Mouse (Mus musculus): Measurements from ENCODE around the gene Zxdb. TPM values are rescaled to one million over a fixed set of nuclear protein-coding genes. Genes with fewer than 3 reads are reported as not detected.
"Not testable (repeated sequence)": the region's sequence is repeated elsewhere in the genome, so short reads cannot be mapped to it uniquely, and the experiment has no call there.

Gene Zxdb
- polyA plus RNA-seq (2016; fragmentation: Nextera tagmentation; extraction: Ambion mirVana), result 1.7 and 1.8 TPM in 2 replicates

DNA sequence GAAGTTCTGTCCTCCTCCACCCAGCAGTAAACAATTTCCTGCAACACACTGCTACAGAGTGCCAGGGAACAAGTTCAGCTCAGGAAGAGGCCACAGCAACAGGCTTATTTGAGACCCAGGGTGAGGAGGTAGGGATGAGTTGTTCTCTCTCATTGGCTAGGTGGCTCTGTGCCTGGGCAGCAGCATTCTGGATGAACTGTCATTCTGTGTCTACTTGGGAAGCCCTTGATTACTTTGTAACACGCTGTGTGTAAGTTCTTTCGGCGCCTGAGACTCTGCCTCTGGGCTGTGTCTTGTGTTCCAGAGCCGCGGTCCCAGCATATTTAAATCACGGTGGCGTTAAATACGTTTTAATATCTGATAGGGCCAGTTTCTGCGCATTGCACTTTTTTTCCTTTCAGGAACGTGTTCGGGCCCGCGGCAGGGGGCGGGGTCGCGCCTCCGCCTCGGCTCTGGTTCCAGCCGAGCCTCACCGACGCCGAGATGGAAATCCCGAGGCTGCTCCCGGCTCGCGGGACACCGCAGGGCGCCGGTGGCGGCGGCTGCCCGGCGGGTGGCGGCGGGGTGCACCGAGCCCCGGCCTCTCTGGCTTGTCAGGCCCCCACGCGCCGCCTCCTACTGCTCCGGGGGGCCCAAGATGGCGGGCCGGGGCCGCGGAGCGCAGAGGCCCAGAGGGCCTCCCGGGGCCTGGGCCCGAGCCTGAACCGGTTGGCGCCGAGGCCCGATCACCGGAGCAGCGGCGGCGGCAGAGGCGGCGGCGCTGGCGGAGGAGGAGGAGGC is at the start of gene Zxdb:
Gene Zxdb (plus strand): TSS at position 378 of the 780 bp plus-strand sequence.
- not testable (repeated sequence) for H3K9me3 ChIP-seq; H3K36me3 ChIP-seq; H3K4me2 ChIP-seq (replicated peaks); H3K27me3 ChIP-seq; H3K9ac ChIP-seq (replicated peaks); H3K4me1 ChIP-seq; H3K27ac ChIP-seq (replicated peaks)
- peak within 1 kb of the TSS; percentile 32; the same call in 1 of the 2 replicates for H3K4me3 ChIP-seq
- no CpG with 5 or more reads among the region's 60 CpGs for WGBS
- ATAC-seq (ENCODE audit: low FRiP score, low read depth), result peak; percentile 72

DNA sequence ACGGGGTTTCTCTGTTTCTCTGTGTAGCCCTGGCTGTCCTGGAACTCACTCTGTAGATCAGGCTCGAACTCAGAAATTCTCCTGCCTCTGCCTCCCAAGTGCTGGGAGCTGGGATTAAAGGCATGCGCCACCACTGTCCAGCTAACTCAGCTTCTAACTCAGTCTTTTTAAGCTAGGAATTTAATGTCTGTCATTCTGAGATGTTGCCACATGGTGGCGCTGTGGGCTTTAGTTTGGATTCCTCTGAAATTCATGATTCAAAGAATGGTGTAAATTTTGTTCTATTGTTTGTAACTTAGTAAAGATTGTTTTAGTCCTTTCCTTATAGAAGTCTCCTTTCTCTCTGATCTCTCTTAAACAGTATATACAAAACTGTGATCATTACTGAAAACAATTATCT is 49.4 kb upstream of the Zxdb start:
- Histone ChIP-seq H3K9ac (replicated peaks) (no peak overlapping the region), H3K27ac (replicated peaks) (no peak overlapping the region), H3K27me3 (no peaks in the 10 kb centered on the region), H3K4me1 (no peaks in the 10 kb centered on the region), H3K4me3 (no peak overlapping the region), H3K9me3 (no peaks in the 10 kb centered on the region), H3K36me3 (no peaks in the 10 kb centered on the region), H3K4me2 (replicated peaks) (no peak overlapping the region)
- no peak for ATAC-seq (ENCODE audit: low FRiP score, low read depth)
- WGBS, result 38% methylated on average over 4 of the region's 4 CpGs

DNA sequence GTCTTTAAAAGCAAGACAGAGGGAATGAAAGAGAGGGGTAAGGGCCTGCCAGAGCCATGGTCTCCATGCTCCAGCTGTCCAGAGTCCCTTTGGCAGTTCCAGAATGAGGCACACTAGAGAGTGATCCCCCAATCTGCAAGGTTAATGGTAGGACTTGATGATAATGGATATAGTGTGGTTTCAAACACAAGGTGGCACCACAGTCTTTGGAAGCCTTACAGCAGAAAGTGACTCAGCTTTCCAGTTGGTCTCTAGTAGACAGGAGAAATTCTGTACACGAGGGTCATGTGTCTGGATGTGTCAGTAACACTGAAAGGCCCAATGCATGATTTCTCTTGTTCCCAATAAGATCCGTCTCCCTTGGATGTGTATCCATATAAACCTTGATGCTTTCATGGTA is 42.8 kb upstream of the Zxdb start:
- not testable (repeated sequence) for ATAC-seq (ENCODE audit: low FRiP score, low read depth)

DNA sequence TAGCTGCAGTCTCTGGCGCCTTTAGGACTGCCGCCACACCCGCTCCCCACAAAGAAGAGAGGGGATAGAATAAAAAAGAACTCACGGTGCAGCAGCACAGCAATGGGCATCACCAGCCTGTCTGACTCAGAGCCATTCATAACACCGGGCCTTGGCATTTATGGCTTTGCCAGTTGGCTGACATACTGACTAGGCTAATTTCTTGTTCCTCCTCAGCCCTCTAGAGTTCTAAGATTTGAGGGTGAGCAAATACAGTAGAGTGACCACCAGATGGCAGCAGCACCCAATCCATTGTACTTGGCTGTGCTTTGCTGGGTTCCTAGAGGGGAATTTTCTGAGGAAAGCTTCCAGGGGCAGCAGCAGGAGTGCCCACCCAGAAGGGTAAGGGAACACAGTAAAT is 34.8 kb upstream of the Zxdb start:
- WGBS, result 89% methylated on average over 5 of the region's 5 CpGs
- peak; percentile 66 for ATAC-seq (ENCODE audit: low FRiP score, low read depth)
- not testable (repeated sequence) for H3K4me3 ChIP-seq; H3K9me3 ChIP-seq; H3K4me2 ChIP-seq (replicated peaks); H3K4me1 ChIP-seq; H3K9ac ChIP-seq (replicated peaks); H3K27me3 ChIP-seq; H3K27ac ChIP-seq (replicated peaks); H3K36me3 ChIP-seq

More for the DNA sequence above, 42.8 kb upstream of the Zxdb start:
- not testable (repeated sequence) for H3K27ac ChIP-seq (replicated peaks); H3K36me3 ChIP-seq; H3K4me3 ChIP-seq; H3K4me1 ChIP-seq; H3K27me3 ChIP-seq; H3K9me3 ChIP-seq; H3K4me2 ChIP-seq (replicated peaks); H3K9ac ChIP-seq (replicated peaks)
- no CpG with 5 or more reads among the region's 2 CpGs for WGBS

DNA sequence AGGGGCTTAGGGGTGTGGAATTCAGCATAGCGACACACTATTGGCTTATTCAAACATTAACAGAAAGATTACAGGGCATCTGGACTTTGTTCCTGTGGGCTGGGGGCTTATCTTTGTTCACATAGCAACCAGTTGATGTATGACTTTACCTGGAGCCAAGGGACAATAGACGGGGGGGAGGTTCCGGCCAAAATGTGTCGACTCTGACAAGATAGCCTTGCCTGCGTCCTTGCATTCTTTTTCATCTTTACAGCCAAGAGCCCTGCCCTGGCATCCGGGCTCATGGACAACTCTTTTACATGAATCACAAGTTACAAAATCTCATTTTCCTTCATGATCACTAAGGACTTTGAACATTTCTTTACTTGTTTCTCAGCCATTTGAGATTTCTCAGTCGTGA is 17.7 kb upstream of the Zxdb start:
- not testable (repeated sequence) for H3K4me3 ChIP-seq; H3K4me1 ChIP-seq; ATAC-seq (ENCODE audit: low FRiP score, low read depth); H3K9me3 ChIP-seq; H3K27ac ChIP-seq (replicated peaks); H3K27me3 ChIP-seq; H3K36me3 ChIP-seq; H3K4me2 ChIP-seq (replicated peaks); H3K9ac ChIP-seq (replicated peaks)
- WGBS, result 92% methylated on average over 7 of the region's 7 CpGs

DNA sequence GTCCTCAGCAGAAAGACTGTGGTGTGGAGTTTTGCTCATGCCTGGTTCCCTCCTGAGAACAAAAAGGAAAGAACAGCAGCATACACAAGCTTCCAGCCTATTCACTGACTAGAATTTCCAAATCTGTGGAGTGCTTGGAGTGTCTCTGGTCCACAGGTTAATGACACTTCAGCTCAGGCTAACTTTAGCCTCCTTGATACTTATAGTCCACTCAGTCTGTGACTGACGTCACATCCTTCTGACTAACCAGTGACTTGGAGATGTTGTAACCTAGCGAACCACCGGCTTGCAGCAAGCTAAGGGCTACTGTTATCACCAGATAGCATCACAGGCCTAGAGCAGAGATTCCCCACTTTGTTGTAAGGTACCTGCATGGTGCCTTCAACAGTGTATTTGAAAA is 14.6 kb upstream of the Zxdb start:
- H3K4me2 ChIP-seq (replicated peaks); H3K9ac ChIP-seq (replicated peaks); H3K4me3 ChIP-seq; H3K27me3 ChIP-seq; H3K36me3 ChIP-seq; ATAC-seq (ENCODE audit: low FRiP score, low read depth); H3K27ac ChIP-seq (replicated peaks); H3K4me1 ChIP-seq; H3K9me3 ChIP-seq: not testable (repeated sequence)
- WGBS, result no CpG with 5 or more reads among the region's 3 CpGs

DNA sequence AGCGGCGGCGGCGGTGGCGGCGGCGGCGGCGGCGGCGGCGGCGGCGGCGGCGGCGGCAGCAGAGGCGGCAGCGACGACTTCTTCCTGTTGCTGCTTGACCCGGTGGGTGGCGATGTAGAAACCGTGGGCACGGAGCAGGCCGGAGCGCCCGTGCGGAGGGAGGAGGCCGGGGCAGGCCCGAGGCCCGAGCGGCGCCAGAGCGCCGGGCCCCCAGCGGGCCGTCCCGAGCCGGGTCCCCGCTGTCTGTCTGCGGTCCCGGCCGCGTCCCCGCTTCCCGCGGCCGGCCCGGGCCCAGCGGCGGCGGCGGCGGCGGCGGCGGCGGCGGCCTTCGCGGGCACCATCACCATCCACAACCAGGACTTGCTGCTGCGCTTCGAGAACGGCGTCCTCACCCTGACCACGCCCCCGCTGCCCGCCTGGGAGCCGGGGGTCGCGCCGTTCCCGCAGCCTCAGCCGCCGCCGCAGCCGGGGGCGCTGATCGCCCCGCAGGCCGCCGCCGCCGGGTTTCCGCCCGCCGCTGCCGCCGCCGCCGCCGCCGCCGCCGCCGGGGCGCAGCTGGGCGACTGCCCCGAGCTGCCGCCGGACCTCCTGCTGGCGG is 702 bp downstream of the Zxdb start:
- peak; percentile 82 for ATAC-seq (ENCODE audit: low FRiP score, low read depth)
- H3K4me3 ChIP-seq, result peak overlapping the region; percentile 32; the same call in 1 of the 2 replicates
- not testable (repeated sequence) for H3K4me1 ChIP-seq; H3K9ac ChIP-seq (replicated peaks); H3K27ac ChIP-seq (replicated peaks); H3K27me3 ChIP-seq; H3K36me3 ChIP-seq; H3K4me2 ChIP-seq (replicated peaks); H3K9me3 ChIP-seq
- no CpG with 5 or more reads among the region's 102 CpGs for WGBS

DNA sequence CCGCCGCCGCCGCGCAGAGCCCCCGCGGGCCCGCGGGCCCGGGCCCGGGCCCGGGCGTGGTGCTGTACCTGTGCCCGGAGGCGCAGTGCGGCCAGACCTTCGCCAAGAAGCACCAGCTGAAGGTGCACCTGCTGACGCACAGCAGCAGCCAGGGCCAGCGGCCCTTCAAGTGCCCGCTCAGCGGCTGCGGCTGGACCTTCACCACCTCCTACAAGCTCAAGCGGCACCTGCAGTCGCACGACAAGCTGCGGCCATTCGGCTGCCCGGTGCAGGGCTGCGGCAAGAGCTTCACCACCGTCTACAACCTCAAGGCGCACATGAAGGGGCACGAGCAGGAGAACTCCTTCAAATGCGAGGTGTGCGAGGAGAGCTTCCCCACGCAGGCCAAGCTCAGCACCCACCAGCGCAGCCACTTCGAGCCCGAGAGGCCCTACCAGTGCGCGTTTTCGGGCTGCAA is 1.3 kb downstream of the Zxdb start:
- H3K4me1 ChIP-seq; H3K4me2 ChIP-seq (replicated peaks); H3K36me3 ChIP-seq; H3K4me3 ChIP-seq; H3K9ac ChIP-seq (replicated peaks); H3K9me3 ChIP-seq; H3K27ac ChIP-seq (replicated peaks); H3K27me3 ChIP-seq: not testable (repeated sequence)
- peak; percentile 45 for ATAC-seq (ENCODE audit: low FRiP score, low read depth)
- no CpG with 5 or more reads among the region's 41 CpGs for WGBS

DNA sequence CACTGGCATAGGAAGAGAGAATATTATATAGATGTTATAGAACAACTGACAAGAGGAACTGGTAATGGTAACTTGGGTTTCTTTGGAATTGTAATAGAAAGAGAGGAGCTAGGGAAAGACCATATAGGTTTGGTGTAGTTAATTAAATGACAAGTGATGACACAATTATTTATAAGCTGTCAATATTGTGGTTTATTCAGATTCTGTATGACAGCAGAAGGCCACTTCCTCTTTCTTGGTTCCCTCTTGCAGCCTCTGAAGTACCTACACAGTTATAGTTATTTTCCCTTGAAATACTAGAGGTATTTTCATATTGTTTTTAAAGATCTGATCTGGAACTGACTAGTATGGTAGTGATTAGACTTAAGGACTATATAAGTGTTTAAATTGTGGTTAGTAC is 7.2 kb downstream of the Zxdb start:
- no peak overlapping the region for H3K27ac ChIP-seq (replicated peaks)
- H3K9me3 ChIP-seq, result no peaks in the 10 kb centered on the region
- H3K4me1 ChIP-seq, result no peaks in the 10 kb centered on the region
- no peak overlapping the region for H3K9ac ChIP-seq (replicated peaks)
- H3K4me2 ChIP-seq (replicated peaks), result no peak overlapping the region
- H3K4me3 ChIP-seq, result no peak overlapping the region
- ATAC-seq (ENCODE audit: low FRiP score, low read depth), result no peak
- no peaks in the 10 kb centered on the region; the same call in 1 of the 2 replicates for H3K27me3 ChIP-seq
- H3K36me3 ChIP-seq, result no peaks in the 10 kb centered on the region

DNA sequence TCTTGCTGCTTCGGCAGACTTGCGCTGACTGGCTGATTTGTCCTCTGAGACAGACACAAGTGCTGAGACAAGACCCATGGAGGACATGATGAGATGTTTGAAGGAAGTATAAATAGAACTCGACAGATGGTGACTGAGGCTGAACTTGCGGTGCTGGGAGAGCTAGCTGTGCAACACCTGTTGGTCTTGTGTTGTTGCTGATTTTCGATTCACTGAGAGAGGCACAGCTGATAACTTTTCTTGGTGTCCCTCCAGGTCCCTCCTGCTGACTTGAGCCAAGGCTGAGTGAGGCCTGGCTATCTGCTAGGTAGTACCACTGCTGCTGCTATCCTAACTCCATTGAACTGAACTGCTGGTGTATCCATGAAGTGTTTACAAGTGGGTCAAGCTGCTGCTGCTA is 29.4 kb downstream of the Zxdb start:
- Histone ChIP-seq H3K27ac (replicated peaks) (no peak overlapping the region), H3K27me3 (no peaks in the 10 kb centered on the region), H3K9ac (replicated peaks) (no peak overlapping the region), H3K36me3 (no peaks in the 10 kb centered on the region), H3K9me3 (no peaks in the 10 kb centered on the region), H3K4me1 (no peaks in the 10 kb centered on the region), H3K4me3 (no peak overlapping the region), H3K4me2 (replicated peaks) (no peak overlapping the region)
- ATAC-seq (ENCODE audit: low FRiP score, low read depth), result no peak
- 91% methylated on average over 5 of the region's 5 CpGs for WGBS

DNA sequence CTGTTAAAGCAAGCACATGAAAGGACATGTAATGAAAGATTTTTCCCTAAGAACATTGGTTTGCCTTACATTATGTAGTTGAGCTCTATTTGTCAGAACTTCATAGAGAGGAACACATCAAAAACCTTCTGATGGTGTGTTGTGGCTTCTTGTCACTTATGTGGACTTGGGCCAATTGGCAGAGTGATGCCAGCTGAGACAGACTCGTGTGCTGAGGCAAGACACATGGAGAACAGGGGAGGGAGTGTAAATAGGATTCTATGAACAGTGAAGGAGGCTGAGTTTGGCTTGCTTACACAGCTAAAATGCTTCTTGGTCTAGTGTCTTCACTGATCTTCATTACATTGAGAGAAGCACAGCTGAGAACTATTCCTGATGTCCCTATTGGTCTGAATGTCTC is 35.6 kb downstream of the Zxdb start:
- Histone ChIP-seq H3K27me3 (no peaks in the 10 kb centered on the region), H3K9me3 (no peaks in the 10 kb centered on the region), H3K4me3 (no peak overlapping the region), H3K36me3 (no peaks in the 10 kb centered on the region), H3K9ac (replicated peaks) (no peak overlapping the region), H3K4me2 (replicated peaks) (no peak overlapping the region), H3K27ac (replicated peaks) (no peak overlapping the region), H3K4me1 (no peaks in the 10 kb centered on the region)
- WGBS, result 55% methylated on average over 1 of the region's 1 CpGs
- no peak for ATAC-seq (ENCODE audit: low FRiP score, low read depth)

DNA sequence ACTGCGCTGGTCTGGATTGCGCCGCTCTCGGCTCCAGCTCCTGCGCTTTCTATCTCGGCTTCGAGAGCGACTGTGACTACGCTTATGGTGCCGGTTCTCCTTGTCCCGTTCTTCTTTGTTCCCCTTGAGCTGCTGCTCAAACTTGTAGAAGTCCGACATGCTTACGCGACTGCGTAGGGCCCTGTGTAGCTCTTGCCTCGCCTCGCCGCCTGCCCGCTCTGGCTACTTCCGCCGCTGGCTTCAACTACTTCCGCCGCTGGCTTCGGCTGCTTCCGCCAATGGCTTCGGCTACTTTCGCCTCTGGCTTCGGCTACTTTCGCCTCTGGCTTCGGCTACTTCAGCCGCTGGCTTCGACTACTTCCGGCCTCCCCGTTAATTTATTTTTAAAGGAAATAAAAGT is 49.5 kb downstream of the Zxdb start:
- Histone ChIP-seq H3K9ac (replicated peaks) (no peak overlapping the region), H3K36me3 (no peaks in the 10 kb centered on the region), H3K4me2 (replicated peaks) (no peak overlapping the region), H3K27ac (replicated peaks) (no peak overlapping the region), H3K4me3 (no peak overlapping the region), H3K4me1 (no peaks in the 10 kb centered on the region), H3K9me3 (no peaks in the 10 kb centered on the region), H3K27me3 (no peaks in the 10 kb centered on the region)
- 94% methylated on average over 34 of the region's 34 CpGs for WGBS
- no peak for ATAC-seq (ENCODE audit: low FRiP score, low read depth)
